Mouse (Mus musculus) myocyte (in vitro differentiated cells): Measurements from ENCODE around the gene Loxl4. TPM values are rescaled to one million over a fixed set of nuclear protein-coding genes. Genes with fewer than 3 reads are reported as not detected.

Experiments used
- H3K27me3 ChIP-seq: one replicate; pipeline ENCODE4 v1.6.1; 2011; ENCODE audit not compliant: control insufficient read depth, insufficient read depth, insufficient read length
- H3K36me3 ChIP-seq: one replicate; pipeline ENCODE4 v1.6.1; 2011; ENCODE audit not compliant: control insufficient read depth, insufficient read depth
- H3K4me2 ChIP-seq: one replicate; pipeline ENCODE4 v1.6.1; 2011; ENCODE audit warnings: low read depth, control low read depth
- H3K4me3 ChIP-seq: one replicate; pipeline ENCODE4 v1.5.1; 2011; ENCODE audit warnings: mild to moderate bottlenecking, control low read depth, moderate library complexity
- H3K79me2 ChIP-seq: one replicate; pipeline ENCODE4 v1.6.1; 2011; ENCODE audit not compliant: control insufficient read depth, insufficient read depth
- H3ac ChIP-seq: one replicate; pipeline ENCODE4 v1.6.1; 2011; ENCODE audit not compliant: control insufficient read depth, insufficient read length
- CEBPB ChIP-seq: IDR thresholded peaks from 2 replicates; pipeline ENCODE4 v1.6.1; 2011; ENCODE audit warnings: mild to moderate bottlenecking, moderate library complexity; ENCODE audit not compliant: poor library complexity, insufficient read depth, severe bottlenecking
- E2F4 ChIP-seq: IDR thresholded peaks from one replicate; pipeline ENCODE4 v1.6.1; 2011; ENCODE audit warnings: mild to moderate bottlenecking, control low read depth, moderate library complexity; ENCODE audit not compliant: insufficient read depth
- MAX ChIP-seq: IDR thresholded peaks from one replicate; pipeline ENCODE4 v1.6.1; 2011; ENCODE audit warnings: low read depth, mild to moderate bottlenecking, control low read depth
- MYOD1 ChIP-seq, 3 experiments: IDR thresholded peaks; one replicate each; pipeline ENCODE4 v1.6.1; 2011; ENCODE audit warnings: control low read depth in 2 of 3, low read depth in 2 of 3, mild to moderate bottlenecking in 2 of 3, moderate library complexity in 1 of 3; ENCODE audit not compliant: insufficient read length in 2 of 3, control insufficient read depth in 1 of 3
- MYOG ChIP-seq, 3 experiments: IDR thresholded peaks; one replicate each; pipeline ENCODE4 v1.6.1; 2011; ENCODE audit warnings: control low read depth in 2 of 3, low read depth in 2 of 3, mild to moderate bottlenecking in 2 of 3; ENCODE audit not compliant: insufficient read length in 2 of 3, control insufficient read depth in 1 of 3, insufficient read depth in 1 of 3
- POLR2A ChIP-seq: IDR thresholded peaks from one replicate; pipeline ENCODE4 v1.6.1; 2011; ENCODE audit warnings: low read depth, mild to moderate bottlenecking, control low read depth, moderate library complexity; ENCODE audit not compliant: insufficient read length
- POLR2AphosphoS2 ChIP-seq: IDR thresholded peaks from one replicate; pipeline ENCODE4 v1.6.1; 2011; ENCODE audit warnings: low read depth, control low read depth; ENCODE audit not compliant: insufficient read length
- REST ChIP-seq: IDR thresholded peaks from one replicate; pipeline ENCODE4 v1.6.1; 2011; ENCODE audit warnings: mild to moderate bottlenecking, control low read depth, moderate library complexity; ENCODE audit not compliant: insufficient read depth, insufficient read length
- SRF ChIP-seq: IDR thresholded peaks from one replicate; pipeline ENCODE4 v1.6.1; 2011; ENCODE audit warnings: low read depth; ENCODE audit not compliant: control insufficient read depth, insufficient read length
- TCF12 ChIP-seq: IDR thresholded peaks from one replicate; pipeline ENCODE4 v1.6.1; 2011; ENCODE audit warnings: mild to moderate bottlenecking, control low read depth; ENCODE audit not compliant: poor library complexity, insufficient read depth, severe bottlenecking
- TCF3 ChIP-seq: IDR thresholded peaks from one replicate; pipeline ENCODE4 v1.6.1; 2011; ENCODE audit warnings: low read depth, control low read depth; ENCODE audit not compliant: insufficient read length
- USF1 ChIP-seq: IDR thresholded peaks from one replicate; pipeline ENCODE4 v1.6.1; 2011; ENCODE audit warnings: low read depth, mild to moderate bottlenecking, control low read depth, moderate library complexity
- polyA plus RNA-seq: library from polyadenylated mRNA; unstranded; fragments of >200 nt; fragmentation: generic; extraction: Trizol; gene quantifications from one replicate; pipeline ENCODE4 v1.2.1, GENCODE M21; 2012; ENCODE audit warnings: missing spikeins

Loxl4 gene
- polyA plus RNA-seq, 1 experiment, result 4.9 TPM

GRCm38 (mm10) chr19:42595066-42595465, 17.5 kb downstream of the Loxl4 start:
- no peaks in the 10 kb centered on the region for H3K79me2 ChIP-seq
- no peak for TF ChIP-seq POLR2AphosphoS2
- TF ChIP-seq MYOD1 (IDR thresholded peaks at IDR 0.05; ENCODE audit: control insufficient read depth in 1 of 3, insufficient read length in 2 of 3, low read depth in 2 of 3), result no peak
- no peak for TF ChIP-seq TCF12
- no peak for TF ChIP-seq SRF
- no peak for TF ChIP-seq MYOG (IDR thresholded peaks at IDR 0.05; ENCODE audit: control insufficient read depth in 1 of 3, insufficient read depth in 1 of 3, insufficient read length in 2 of 3, low read depth in 2 of 3)
- TF ChIP-seq REST, result no peak
- TF ChIP-seq POLR2A, result no peak
- no peak for TF ChIP-seq MAX
- TF ChIP-seq USF1, result no peak
- no peak for TF ChIP-seq TCF3
- no peak overlapping the region for H3ac ChIP-seq
- H3K4me3 ChIP-seq, result no peak overlapping the region
- H3K27me3 ChIP-seq, result no peaks in the 10 kb centered on the region
- H3K4me2 ChIP-seq, result no peak overlapping the region
- H3K36me3 ChIP-seq, result peaks cover 20% of the 10 kb centered on the region

- Histone ChIP-seq H3K27me3 (no peaks in the 10 kb centered on the region), H3K4me2 (no peak overlapping the region), H3ac (no peak overlapping the region), H3K36me3 (peaks cover 21% of the 10 kb centered on the region), H3K4me3 (no peak overlapping the region), H3K79me2 (no peaks in the 10 kb centered on the region)
- no peak for TF ChIP-seq USF1
- TF ChIP-seq CEBPB, result no peak
- no peak for TF ChIP-seq POLR2A
- no peak for TF ChIP-seq MAX
- no peak for TF ChIP-seq E2F4
- TF ChIP-seq REST, result no peak
- no peak for TF ChIP-seq SRF
- TF ChIP-seq TCF12, result no peak
- TF ChIP-seq MYOD1 (IDR thresholded peaks at IDR 0.05; ENCODE audit: control insufficient read depth in 1 of 3, insufficient read length in 2 of 3, low read depth in 2 of 3), result no peak
- no peak for TF ChIP-seq MYOG (IDR thresholded peaks at IDR 0.05; ENCODE audit: control insufficient read depth in 1 of 3, insufficient read depth in 1 of 3, insufficient read length in 2 of 3, low read depth in 2 of 3)
- TF ChIP-seq POLR2AphosphoS2, result no peak
Observed at GRCm38 (mm10) chr19:42593456-42593855, 19.2 kb downstream of the Loxl4 start.

GRCm38 (mm10) chr19:42591534-42591933, 21.1 kb downstream of the Loxl4 start:
- no peaks in the 10 kb centered on the region for H3K79me2 ChIP-seq
- H3K27me3 ChIP-seq, result no peaks in the 10 kb centered on the region
- H3K4me2 ChIP-seq, result no peak overlapping the region
- H3K36me3 ChIP-seq, result peaks cover 21% of the 10 kb centered on the region
- H3ac ChIP-seq, result no peak overlapping the region
- no peak for TF ChIP-seq MYOG (IDR thresholded peaks at IDR 0.05; ENCODE audit: control insufficient read depth in 1 of 3, insufficient read depth in 1 of 3, insufficient read length in 2 of 3, low read depth in 2 of 3)
- TF ChIP-seq REST, result no peak
- no peak for TF ChIP-seq TCF3
- no peak for TF ChIP-seq TCF12
- no peak for TF ChIP-seq MYOD1 (IDR thresholded peaks at IDR 0.05; ENCODE audit: control insufficient read depth in 1 of 3, insufficient read length in 2 of 3, low read depth in 2 of 3)
- no peak for TF ChIP-seq POLR2A
- TF ChIP-seq E2F4, result no peak
- TF ChIP-seq POLR2AphosphoS2, result no peak
- no peak for TF ChIP-seq USF1
- TF ChIP-seq MAX, result no peak
- no peak for TF ChIP-seq CEBPB
- TF ChIP-seq SRF, result no peak
- H3K4me3 ChIP-seq, result no peak overlapping the region

GRCm38 (mm10) chr19:42589246-42589645, 23.4 kb downstream of the Loxl4 start:
- no peaks in the 10 kb centered on the region for H3K27me3 ChIP-seq
- peaks cover 26% of the 10 kb centered on the region for H3K36me3 ChIP-seq
- no peak for TF ChIP-seq POLR2A
- TF ChIP-seq MYOG (IDR thresholded peaks at IDR 0.05; ENCODE audit: control insufficient read depth in 1 of 3, insufficient read depth in 1 of 3, insufficient read length in 2 of 3, low read depth in 2 of 3), result no peak
- no peak for TF ChIP-seq E2F4
- no peak for TF ChIP-seq POLR2AphosphoS2
- no peak for TF ChIP-seq USF1
- no peak for TF ChIP-seq MAX
- TF ChIP-seq TCF12, result no peak
- no peak for TF ChIP-seq TCF3
- no peak for TF ChIP-seq MYOD1 (IDR thresholded peaks at IDR 0.05; ENCODE audit: control insufficient read depth in 1 of 3, insufficient read length in 2 of 3, low read depth in 2 of 3)
- no peak for TF ChIP-seq SRF
- no peak for TF ChIP-seq CEBPB
- TF ChIP-seq REST, result no peak
- no peak overlapping the region for H3ac ChIP-seq
- H3K4me2 ChIP-seq, result no peak overlapping the region
- no peaks in the 10 kb centered on the region for H3K79me2 ChIP-seq
- H3K4me3 ChIP-seq, result no peak overlapping the region

- H3K36me3 ChIP-seq, result peaks cover 19% of the 10 kb centered on the region
- H3K4me3 ChIP-seq, result no peak overlapping the region
- H3K4me2 ChIP-seq, result no peak overlapping the region
- TF ChIP-seq TCF12 (no peak), E2F4 (no peak), MAX (no peak), REST (no peak), CEBPB (no peak), MYOD1 (IDR thresholded peaks at IDR 0.05; ENCODE audit: control insufficient read depth in 1 of 3, insufficient read length in 2 of 3, low read depth in 2 of 3) (no peak), SRF (no peak), POLR2A (no peak), TCF3 (no peak), POLR2AphosphoS2 (no peak), USF1 (no peak)
- no peak overlapping the region for H3ac ChIP-seq
- no peaks in the 10 kb centered on the region for H3K79me2 ChIP-seq
- no peaks in the 10 kb centered on the region for H3K27me3 ChIP-seq
Observed at GRCm38 (mm10) chr19:42587704-42588103, 24.9 kb downstream of the Loxl4 start.
